Mouse (Mus musculus): ENCODE results near the gene Thrap3. TPM values are rescaled to one million over a fixed set of nuclear protein-coding genes. Genes with fewer than 3 reads are reported as not detected.

Thrap3 gene
- 100 to 1,000 TPM; 222 to 330 TPM for polyA plus RNA-seq (2017; shearing (Covaris generic))

- ATAC-seq: peak; percentile 87
Observed at GRCm38 (mm10) chr4:126202303-126203181, at the start of gene Thrap3. Thrap3 (minus strand) TSS chr4:126202760.

- ATAC-seq: no peak
Observed at GRCm38 (mm10) chr4:126251655-126252254, 49.2 kb upstream of the Thrap3 start.

- no peak for ATAC-seq
Observed at GRCm38 (mm10) chr4:126250659-126251058, 48.1 kb upstream of the Thrap3 start.

GRCm38 (mm10) chr4:126248261-126248868, 45.8 kb upstream of the Thrap3 start:
- no peak for ATAC-seq

GRCm38 (mm10) chr4:126246202-126246889, 43.8 kb upstream of the Thrap3 start:
- no peak for ATAC-seq

GRCm38 (mm10) chr4:126242510-126242909, 40.0 kb upstream of the Thrap3 start:
- ATAC-seq: no peak

- ATAC-seq: no peak
Observed at GRCm38 (mm10) chr4:126241956-126242355, 39.4 kb upstream of the Thrap3 start.

- no peak for ATAC-seq
Observed at GRCm38 (mm10) chr4:126239862-126240475, 37.4 kb upstream of the Thrap3 start.

- no peak for ATAC-seq
Observed at GRCm38 (mm10) chr4:126237721-126238242, 35.2 kb upstream of the Thrap3 start.

- ATAC-seq: no peak
Observed at GRCm38 (mm10) chr4:126236467-126237280, 34.1 kb upstream of the Thrap3 start.

GRCm38 (mm10) chr4:126235191-126235590, 32.6 kb upstream of the Thrap3 start:
- no peak for ATAC-seq

- no peak for ATAC-seq
Observed at GRCm38 (mm10) chr4:126234496-126235175, 32.1 kb upstream of the Thrap3 start.

GRCm38 (mm10) chr4:126233676-126234308, 31.2 kb upstream of the Thrap3 start:
- no peak for ATAC-seq

- ATAC-seq: no peak
Observed at GRCm38 (mm10) chr4:126229900-126230299, 27.3 kb upstream of the Thrap3 start.

- no peak for ATAC-seq
Observed at GRCm38 (mm10) chr4:126228144-126228543, 25.6 kb upstream of the Thrap3 start.

- peak; percentile 95 for ATAC-seq
Observed at GRCm38 (mm10) chr4:126227077-126227761, 24.7 kb upstream of the Thrap3 start.

- peak; percentile 19 for ATAC-seq
Observed at GRCm38 (mm10) chr4:126226640-126227039, 24.1 kb upstream of the Thrap3 start.

- no peak for ATAC-seq
Observed at GRCm38 (mm10) chr4:126222631-126223030, 20.1 kb upstream of the Thrap3 start.

- no peak for ATAC-seq
Observed at GRCm38 (mm10) chr4:126220045-126220444, 17.5 kb upstream of the Thrap3 start.

All from CD4-positive, CD25-positive, alpha-beta regulatory T cell, adult 4 months (primary cell).